Mouse (Mus musculus) thymus, adult 2 months (tissue): ENCODE measurements around the gene Agbl1. TPM values are rescaled to one million over a fixed set of nuclear protein-coding genes. Genes with fewer than 3 reads are reported as not detected.
A peak's percentile ranks its signal among the peaks of the same experiment; 100 is the strongest.
"Not testable (repeated sequence)": the region's sequence is repeated elsewhere in the genome, so short reads cannot be mapped to it uniquely, and the experiment has no call there.

Experiments used
- DNase-seq: peaks from one replicate; pipeline ENCODE4 v3.0.0; 2021
- H3K27ac ChIP-seq: fragments of 200-500 bp; 2 replicates; pipeline ENCODE4 v1.5.1; 2012; ENCODE audit warnings: low read length, control low read depth; ENCODE audit not compliant: control insufficient read depth, insufficient read depth
- H3K27me3 ChIP-seq: fragments of 200-500 bp; 2 replicates; pipeline ENCODE4 v1.6.1; 2012; ENCODE audit warnings: mild to moderate bottlenecking, low read length, moderate library complexity, mixed read lengths; ENCODE audit not compliant: control insufficient read depth, insufficient read depth
- H3K36me3 ChIP-seq: fragments of 200-500 bp; 2 replicates; pipeline ENCODE4 v1.6.1; 2012; ENCODE audit warnings: mild to moderate bottlenecking, low read length, moderate library complexity; ENCODE audit not compliant: control insufficient read depth, insufficient read depth
- H3K4me1 ChIP-seq: fragments of 200-500 bp; replicated peaks from 2 replicates; pipeline ENCODE4 v1.6.1; 2012; ENCODE audit warnings: low read length; ENCODE audit not compliant: control insufficient read depth, insufficient read depth
- H3K4me3 ChIP-seq: fragments of 200-500 bp; 2 replicates; pipeline ENCODE4 v1.5.1; 2012; ENCODE audit warnings: mild to moderate bottlenecking, low read length, control low read depth, moderate library complexity; ENCODE audit not compliant: control insufficient read depth, insufficient read depth
- CTCF ChIP-seq: fragments of 200-500 bp; IDR thresholded peaks from 2 replicates; pipeline ENCODE4 v1.5.1; 2012; ENCODE audit warnings: mild to moderate bottlenecking, control low read depth, low read length, moderate library complexity, borderline replicate concordance; ENCODE audit not compliant: control insufficient read depth, poor library complexity, insufficient read depth; ENCODE audit errors: extremely low read depth
- POLR2A ChIP-seq: fragments of 200-500 bp; IDR thresholded peaks from 2 replicates; pipeline ENCODE4 v1.6.1; 2012; ENCODE audit warnings: mild to moderate bottlenecking, low read length, control low read depth, moderate library complexity; ENCODE audit not compliant: control insufficient read depth, poor library complexity, insufficient read depth; ENCODE audit errors: extremely low read depth
- WGBS: fragments of 180-500 bp; shearing (Covaris S2); methylation state at CpG from one replicate; pipeline ENCODE4 v1.1.7; 2018; 5-methylcytosine and 5-hydroxymethylcytosine counted together
- polyA plus RNA-seq: library from polyadenylated mRNA; depleted of rRNA; stranded (reverse); fragments of >200 nt; gene quantifications from 2 replicates; pipeline ENCODE4 v1.2.3, GENCODE M21; 2012

Agbl1 gene
- polyA plus RNA-seq, 1 experiment: 0.08 TPM

GRCm38 (mm10) chr7:76228881-76229280 is 806 bp upstream of the Agbl1 start:
- peaks cover 8% of the 10 kb centered on the region for H3K4me1 ChIP-seq
- H3K36me3 ChIP-seq: no peaks in the 10 kb centered on the region
- peak overlapping the region; percentile 9; the same call in 1 of the 2 replicates for H3K27ac ChIP-seq
- H3K27me3 ChIP-seq: no peaks in the 10 kb centered on the region
- TF ChIP-seq POLR2A (no peak), CTCF (no peak)
- H3K4me3 ChIP-seq: no peak overlapping the region
- peak; percentile 17 for DNase-seq
- WGBS: 7% methylated on average over 2 of the region's 2 CpGs

GRCm38 (mm10) chr7:76234321-76234720 is 4.6 kb downstream of the Agbl1 start:
- Histone ChIP-seq H3K4me3 (no peak overlapping the region), H3K4me1 (peaks cover 6% of the 10 kb centered on the region), H3K36me3 (no peaks in the 10 kb centered on the region), H3K27me3 (no peaks in the 10 kb centered on the region), H3K27ac (no peak overlapping the region)
- TF ChIP-seq POLR2A (no peak), CTCF (no peak)
- 95% methylated on average over 2 of the region's 2 CpGs for WGBS
- DNase-seq: no peak

GRCm38 (mm10) chr7:76237497-76237896 is 7.8 kb downstream of the Agbl1 start:
- 74% methylated on average over 4 of the region's 4 CpGs for WGBS
- Histone ChIP-seq H3K4me1 (no peaks in the 10 kb centered on the region; the same call in 1 of the 2 replicates), H3K4me3 (no peak overlapping the region), H3K27me3 (no peaks in the 10 kb centered on the region), H3K27ac (no peak overlapping the region), H3K36me3 (no peaks in the 10 kb centered on the region)
- DNase-seq: no peak
- no peak for TF ChIP-seq POLR2A
- no peak for TF ChIP-seq CTCF

GRCm38 (mm10) chr7:76244839-76245238 is 15.2 kb downstream of the Agbl1 start:
- WGBS: 99% methylated on average over 18 of the region's 18 CpGs
- not testable (repeated sequence) for H3K27ac ChIP-seq

GRCm38 (mm10) chr7:76275061-76275460 is 45.4 kb downstream of the Agbl1 start:
- no peak for DNase-seq
- no peak overlapping the region for H3K27ac ChIP-seq
- no peaks in the 10 kb centered on the region for H3K36me3 ChIP-seq
- H3K4me3 ChIP-seq: no peak overlapping the region
- H3K4me1 ChIP-seq: no peaks in the 10 kb centered on the region
- TF ChIP-seq CTCF (no peak), POLR2A (no peak)
- no peaks in the 10 kb centered on the region for H3K27me3 ChIP-seq

More at GRCm38 (mm10) chr7:76244839-76245238, 15.2 kb downstream of the Agbl1 start:
- not testable (repeated sequence) for DNase-seq, H3K4me1 ChIP-seq, H3K4me3 ChIP-seq, H3K27me3 ChIP-seq, H3K36me3 ChIP-seq

- H3K27me3 ChIP-seq: no peaks in the 10 kb centered on the region
- no peak overlapping the region for H3K4me3 ChIP-seq
- TF ChIP-seq POLR2A (no peak), CTCF (no peak)
- no peak overlapping the region for H3K27ac ChIP-seq
- no peaks in the 10 kb centered on the region for H3K36me3 ChIP-seq
- H3K4me1 ChIP-seq: no peaks in the 10 kb centered on the region
- peak; percentile 35 for DNase-seq
- 52% methylated on average over 2 of the region's 2 CpGs for whole genome bisulfite sequencing
Measured at GRCm38 (mm10) chr7:76282831-76283230, 53.1 kb downstream of the Agbl1 start.

- no peaks in the 10 kb centered on the region for H3K36me3 ChIP-seq
- TF ChIP-seq POLR2A: no peak
- no peaks in the 10 kb centered on the region for H3K27me3 ChIP-seq
- 88% methylated on average over 3 of the region's 3 CpGs for WGBS
- no peak overlapping the region for H3K27ac ChIP-seq
- no peaks in the 10 kb centered on the region for H3K4me1 ChIP-seq
- no peak overlapping the region for H3K4me3 ChIP-seq
- no peak for DNase-seq
Measured at GRCm38 (mm10) chr7:76287531-76287930, 57.8 kb downstream of the Agbl1 start.
